Mouse (Mus musculus): ENCODE measurements around the gene Rdh12. TPM values are rescaled to one million over a fixed set of nuclear protein-coding genes. Genes with fewer than 3 reads are reported as not detected.
A peak's percentile ranks its signal among the peaks of the same experiment; 100 is the strongest.

Rdh12 gene
- polyA plus RNA-seq, 1 experiment: 0.78 TPM

DNA sequence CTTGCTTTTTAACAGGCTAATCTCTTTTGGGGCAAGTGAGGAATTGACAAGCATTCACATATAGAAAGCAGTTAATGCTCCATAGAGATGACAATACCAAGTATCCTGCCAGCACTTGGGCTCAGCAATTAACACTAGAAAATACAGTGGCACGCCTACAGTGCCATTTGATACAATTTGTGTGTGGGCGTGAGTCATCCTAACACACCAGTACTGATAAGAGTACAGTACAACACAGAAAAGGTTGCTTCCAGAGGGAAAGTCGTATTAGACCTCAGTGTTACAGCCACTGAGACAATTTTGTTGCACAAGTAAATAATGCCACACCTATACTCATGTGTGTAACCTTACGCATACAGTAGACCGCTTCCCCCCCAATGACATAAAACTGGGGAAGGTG, 11.6 kb upstream of the Rdh12 start:
- DNase-seq: no peak
- Histone ChIP-seq H3K27ac (ENCODE audit: insufficient read depth, low read depth, low read length) (no peak overlapping the region), H3K27me3 (replicated peaks; ENCODE audit: control insufficient read depth, insufficient read depth, low read length) (no peaks in the 10 kb centered on the region), H3K36me3 (ENCODE audit: control insufficient read depth, insufficient read depth, low read length) (no peaks in the 10 kb centered on the region), H3K4me3 (ENCODE audit: insufficient read depth, low read depth, low read length) (no peak overlapping the region), H3K4me1 (ENCODE audit: control insufficient read depth, insufficient read depth, low read length) (0 out of 2 replicates have a peak, but pooled peaks cover under 1% of the 10 kb centered on the region)
- TF ChIP-seq CTCF (conservative IDR thresholded peaks at IDR 0.05; ENCODE audit: insufficient read depth, insufficient read length, low read depth, low read length): no peak
- no peak for TF ChIP-seq POLR2A (IDR thresholded peaks at IDR 0.05; ENCODE audit: low read depth, low read length)
- 85% methylated on average over 5 of the region's 5 CpGs for WGBS

DNA sequence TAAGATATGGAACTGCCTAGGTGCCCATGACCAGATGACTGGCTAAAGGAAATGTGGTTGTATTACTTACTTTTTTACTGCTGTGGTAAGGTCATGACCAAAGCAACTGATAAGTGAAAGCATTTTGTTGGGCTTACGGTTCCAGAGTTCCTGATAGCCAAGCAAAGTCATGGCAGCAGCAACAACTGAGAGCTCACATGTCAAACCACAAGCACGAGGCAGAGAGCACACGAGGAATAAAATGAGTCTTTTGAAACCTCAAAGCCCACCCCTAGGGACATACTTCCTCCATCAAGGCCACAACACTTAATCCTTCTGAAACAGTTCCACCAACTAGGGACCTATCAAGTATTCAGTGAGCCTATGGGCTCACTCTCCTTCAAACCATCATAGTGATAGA, 6.8 kb upstream of the Rdh12 start:
- DNase-seq: no peak
- no peaks in the 10 kb centered on the region for H3K4me1 ChIP-seq (ENCODE audit: control insufficient read depth, insufficient read depth, low read length)
- no peaks in the 10 kb centered on the region for H3K27me3 ChIP-seq (replicated peaks; ENCODE audit: control insufficient read depth, insufficient read depth, low read length)
- H3K36me3 ChIP-seq (ENCODE audit: control insufficient read depth, insufficient read depth, low read length): no peaks in the 10 kb centered on the region
- no peak overlapping the region for H3K27ac ChIP-seq (ENCODE audit: insufficient read depth, low read depth, low read length)
- H3K4me3 ChIP-seq (ENCODE audit: insufficient read depth, low read depth, low read length): no peak overlapping the region
- 82% methylated on average over 3 of the region's 3 CpGs for WGBS
- TF ChIP-seq POLR2A (IDR thresholded peaks at IDR 0.05; ENCODE audit: low read depth, low read length): no peak
- TF ChIP-seq CTCF (conservative IDR thresholded peaks at IDR 0.05; ENCODE audit: insufficient read depth, insufficient read length, low read depth, low read length): no peak

DNA sequence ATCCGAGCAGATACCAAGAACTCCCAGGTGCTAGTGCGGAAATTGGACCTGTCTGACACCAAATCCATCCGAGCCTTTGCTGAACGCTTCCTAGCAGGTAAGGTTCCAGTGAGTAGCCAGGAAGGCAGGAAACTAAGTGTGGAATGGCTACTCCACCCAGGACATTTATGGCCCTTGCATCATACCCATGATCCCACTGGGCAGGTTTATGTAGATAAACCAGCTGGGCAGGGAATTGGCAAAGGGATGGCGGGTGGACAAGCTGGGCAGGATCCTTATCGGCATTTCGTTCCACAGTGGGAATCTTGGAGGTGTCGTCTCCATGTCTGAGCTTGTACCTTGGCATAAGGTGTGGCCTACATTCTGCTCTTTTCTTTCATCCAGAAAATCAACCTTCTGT, 2.7 kb downstream of the Rdh12 start:
- H3K4me3 ChIP-seq (ENCODE audit: insufficient read depth, low read depth, low read length): no peak overlapping the region
- H3K4me1 ChIP-seq (ENCODE audit: control insufficient read depth, insufficient read depth, low read length): no peaks in the 10 kb centered on the region
- no peaks in the 10 kb centered on the region for H3K36me3 ChIP-seq (ENCODE audit: control insufficient read depth, insufficient read depth, low read length)
- TF ChIP-seq CTCF (conservative IDR thresholded peaks at IDR 0.05; ENCODE audit: insufficient read depth, insufficient read length, low read depth, low read length) (no peak), POLR2A (IDR thresholded peaks at IDR 0.05; ENCODE audit: low read depth, low read length) (no peak)
- 89% methylated on average over 8 of the region's 8 CpGs for WGBS
- H3K27me3 ChIP-seq (replicated peaks; ENCODE audit: control insufficient read depth, insufficient read depth, low read length): no peaks in the 10 kb centered on the region
- DNase-seq: no peak
- no peak overlapping the region for H3K27ac ChIP-seq (ENCODE audit: insufficient read depth, low read depth, low read length)

DNA sequence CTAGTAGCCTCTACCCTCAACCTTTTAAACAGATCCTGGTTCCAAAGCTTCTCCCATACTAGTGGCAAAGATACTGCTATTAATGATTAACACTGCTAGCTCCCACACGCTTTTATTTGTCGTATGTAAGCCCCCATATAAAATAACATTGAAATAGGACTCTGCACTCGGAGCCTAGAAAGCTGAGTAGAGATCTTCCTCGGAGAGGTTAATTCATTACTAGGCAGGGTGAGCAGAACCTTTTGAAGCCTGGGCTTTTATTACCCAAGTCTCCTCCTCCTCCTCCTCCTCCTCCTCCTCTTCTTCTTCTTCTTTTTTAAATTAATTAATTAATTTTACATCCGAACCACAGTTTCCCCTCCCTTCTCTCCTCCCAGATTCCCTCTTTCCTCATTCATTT, 8.8 kb downstream of the Rdh12 start:
- TF ChIP-seq POLR2A (IDR thresholded peaks at IDR 0.05; ENCODE audit: low read depth, low read length) (no peak), CTCF (conservative IDR thresholded peaks at IDR 0.05; ENCODE audit: insufficient read depth, insufficient read length, low read depth, low read length) (no peak)
- H3K36me3 ChIP-seq (ENCODE audit: control insufficient read depth, insufficient read depth, low read length): no peaks in the 10 kb centered on the region
- no peak overlapping the region for H3K4me3 ChIP-seq (ENCODE audit: insufficient read depth, low read depth, low read length)
- no peaks in the 10 kb centered on the region for H3K27me3 ChIP-seq (replicated peaks; ENCODE audit: control insufficient read depth, insufficient read depth, low read length)
- no peaks in the 10 kb centered on the region for H3K4me1 ChIP-seq (ENCODE audit: control insufficient read depth, insufficient read depth, low read length)
- H3K27ac ChIP-seq (ENCODE audit: insufficient read depth, low read depth, low read length): no peak overlapping the region
- DNase-seq: peak; percentile 20
- WGBS: 24% methylated on average over 5 of the region's 5 CpGs

DNA sequence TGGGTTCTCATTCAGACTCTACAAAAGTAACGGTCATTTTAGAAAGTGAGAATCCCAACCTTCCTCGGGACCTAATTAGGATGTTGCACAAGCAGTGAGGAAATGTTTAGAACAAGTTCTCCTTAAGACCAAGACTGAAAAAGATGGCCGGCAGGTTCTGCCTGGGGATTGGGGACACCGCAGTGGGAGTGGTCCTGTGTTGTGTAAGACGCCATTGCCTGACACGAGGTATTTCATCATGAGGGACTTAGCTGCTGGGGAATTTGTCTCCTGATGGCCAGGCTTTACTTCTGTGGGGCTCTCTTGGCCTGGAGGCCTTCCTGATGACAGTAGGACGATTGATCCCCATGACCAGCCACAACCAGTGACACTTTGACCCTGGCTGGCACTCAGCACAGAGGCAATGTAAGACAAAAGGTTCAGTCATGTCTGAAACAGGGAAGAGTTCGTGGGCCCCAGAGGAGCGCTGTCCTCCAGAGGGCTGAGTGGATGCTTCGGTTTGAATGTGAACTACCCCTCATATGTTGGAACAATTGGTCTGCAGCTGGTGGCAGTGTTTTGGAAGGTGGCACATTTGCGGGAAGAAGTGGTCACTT, 26.9 kb downstream of the Rdh12 start:
- no peaks in the 10 kb centered on the region for H3K4me1 ChIP-seq (ENCODE audit: control insufficient read depth, insufficient read depth, low read length)
- no peak for TF ChIP-seq CTCF (conservative IDR thresholded peaks at IDR 0.05; ENCODE audit: insufficient read depth, insufficient read length, low read depth, low read length)
- no peak for TF ChIP-seq POLR2A (IDR thresholded peaks at IDR 0.05; ENCODE audit: low read depth, low read length)
- H3K27me3 ChIP-seq (replicated peaks; ENCODE audit: control insufficient read depth, insufficient read depth, low read length): no peaks in the 10 kb centered on the region
- 89% methylated on average over 11 of the region's 11 CpGs for WGBS
- DNase-seq: no peak
- H3K4me3 ChIP-seq (ENCODE audit: insufficient read depth, low read depth, low read length): no peak overlapping the region
- H3K36me3 ChIP-seq (ENCODE audit: control insufficient read depth, insufficient read depth, low read length): no peaks in the 10 kb centered on the region; the same call in none of the 2 replicates
- H3K27ac ChIP-seq (ENCODE audit: insufficient read depth, low read depth, low read length): no peak overlapping the region

DNA sequence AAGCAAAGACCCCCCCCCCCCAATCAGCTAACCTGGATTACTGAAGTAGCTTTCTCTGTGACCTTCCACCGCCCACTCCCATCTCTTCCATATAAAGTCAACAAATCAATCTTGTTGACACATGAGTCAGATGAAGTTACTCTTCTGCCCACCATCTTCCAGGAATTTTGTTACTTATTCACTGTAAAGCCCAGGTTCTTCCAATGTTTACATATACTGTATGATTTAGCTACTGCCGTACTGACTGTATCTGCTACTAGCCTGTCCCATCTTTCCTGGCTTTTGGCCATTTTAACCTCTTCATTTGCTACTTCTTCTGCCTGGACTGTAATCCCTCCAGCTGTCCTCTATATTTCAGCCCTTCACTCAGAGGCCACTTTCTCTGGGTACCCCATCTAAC, 33.3 kb downstream of the Rdh12 start:
- Histone ChIP-seq H3K36me3 (ENCODE audit: control insufficient read depth, insufficient read depth, low read length) (peaks cover 4% of the 10 kb centered on the region), H3K27me3 (replicated peaks; ENCODE audit: control insufficient read depth, insufficient read depth, low read length) (no peaks in the 10 kb centered on the region), H3K4me3 (ENCODE audit: insufficient read depth, low read depth, low read length) (no peak overlapping the region), H3K27ac (ENCODE audit: insufficient read depth, low read depth, low read length) (no peak overlapping the region), H3K4me1 (ENCODE audit: control insufficient read depth, insufficient read depth, low read length) (no peaks in the 10 kb centered on the region)
- WGBS: 75% methylated on average over 2 of the region's 2 CpGs
- DNase-seq: no peak
- TF ChIP-seq CTCF (conservative IDR thresholded peaks at IDR 0.05; ENCODE audit: insufficient read depth, insufficient read length, low read depth, low read length) (no peak), POLR2A (IDR thresholded peaks at IDR 0.05; ENCODE audit: low read depth, low read length) (no peak)

DNA sequence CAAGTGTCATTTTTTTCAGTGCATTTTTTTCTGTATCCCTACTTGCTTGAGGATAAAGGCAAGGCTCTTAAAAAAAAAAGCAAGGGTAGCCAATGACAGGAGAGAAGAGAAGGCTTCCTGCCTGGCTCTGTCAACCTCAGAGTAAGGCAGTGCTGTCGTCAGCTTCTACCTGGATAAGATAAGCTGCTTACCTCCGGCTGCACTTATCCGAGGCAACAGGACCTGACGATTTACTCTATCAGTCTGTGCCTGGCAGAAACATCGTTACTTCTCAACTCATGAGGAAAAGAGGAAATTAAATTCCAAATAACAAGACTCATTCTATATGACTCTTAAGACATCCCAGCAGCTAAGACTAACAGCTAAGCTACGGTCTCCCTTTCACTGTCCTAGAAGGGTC, 34.2 kb downstream of the Rdh12 start:
- no peaks in the 10 kb centered on the region for H3K27me3 ChIP-seq (replicated peaks; ENCODE audit: control insufficient read depth, insufficient read depth, low read length)
- 97% methylated on average over 6 of the region's 6 CpGs for WGBS
- TF ChIP-seq CTCF (conservative IDR thresholded peaks at IDR 0.05; ENCODE audit: insufficient read depth, insufficient read length, low read depth, low read length) (no peak), POLR2A (IDR thresholded peaks at IDR 0.05; ENCODE audit: low read depth, low read length) (no peak)
- H3K27ac ChIP-seq (ENCODE audit: insufficient read depth, low read depth, low read length): no peak overlapping the region
- H3K4me3 ChIP-seq (ENCODE audit: insufficient read depth, low read depth, low read length): no peak overlapping the region
- H3K4me1 ChIP-seq (ENCODE audit: control insufficient read depth, insufficient read depth, low read length): no peaks in the 10 kb centered on the region
- no peak for DNase-seq
- peaks cover 4% of the 10 kb centered on the region for H3K36me3 ChIP-seq (ENCODE audit: control insufficient read depth, insufficient read depth, low read length)

Measured in kidney, adult 2 months (tissue).